Mouse (Mus musculus) forebrain, embryonic 12.5 days (tissue): ENCODE measurements around the gene Capn2. TPM values are rescaled to one million over a fixed set of nuclear protein-coding genes. Genes with fewer than 3 reads are reported as not detected.

ENCODE experiments used
- ATAC-seq: fragments of 200-750 bp; cut with Nextera tagmentation; 2 replicates; pipeline ENCODE4 v1.8.0; 2017; ENCODE audit warnings: moderate TSS enrichment; ENCODE audit not compliant: low FRiP score
- H3K27ac ChIP-seq: fragments of 300-500 bp; sonication (generic); 2 replicates; pipeline ENCODE4 v1.5.1; 2016; ENCODE audit warnings: mild to moderate bottlenecking
- H3K27me3 ChIP-seq: fragments of 300-500 bp; sonication (generic); 2 replicates; pipeline ENCODE4 v1.6.1; 2016; ENCODE audit warnings: mild to moderate bottlenecking
- H3K36me3 ChIP-seq: fragments of 300-500 bp; sonication (generic); replicated peaks from 2 replicates; pipeline ENCODE4 v1.6.1; 2016; ENCODE audit warnings: mild to moderate bottlenecking
- H3K4me1 ChIP-seq: fragments of 300-500 bp; sonication (generic); 2 replicates; pipeline ENCODE4 v1.6.1; 2016
- H3K4me2 ChIP-seq: fragments of 300-500 bp; sonication (generic); 2 replicates; pipeline ENCODE4 v1.6.1; 2016; ENCODE audit warnings: mild to moderate bottlenecking, moderate library complexity
- H3K4me3 ChIP-seq: fragments of 300-500 bp; sonication (generic); replicated peaks from 2 replicates; pipeline ENCODE4 v1.5.1; 2016; ENCODE audit warnings: mild to moderate bottlenecking
- H3K9ac ChIP-seq: fragments of 300-500 bp; sonication (generic); 2 replicates; pipeline ENCODE4 v1.6.1; 2016; ENCODE audit warnings: mild to moderate bottlenecking
- H3K9me3 ChIP-seq: fragments of 300-500 bp; sonication (generic); 2 replicates; pipeline ENCODE4 v1.6.1; 2016
- WGBS: fragments of 180-500 bp; shearing (Covaris S2); methylation state at CpG from one replicate; pipeline ENCODE4 v1.1.7; 2016; 5-methylcytosine and 5-hydroxymethylcytosine counted together
- polyA plus RNA-seq: library from polyadenylated mRNA; unstranded; fragments of >200 nt; fragmentation: Nextera tagmentation; extraction: Ambion mirVana; gene quantifications from 2 replicates; pipeline ENCODE4 v1.2.1, GENCODE M21; 2016

Gene Capn2
- polyA plus RNA-seq, 1 experiment from 2014 or later: 95.6 TPM

GRCm38 (mm10) chr1:182494285-182495145 lies 22.9 kb downstream of the Capn2 start:
- Histone ChIP-seq H3K27me3 (no peaks in the 10 kb centered on the region), H3K9ac (no peak overlapping the region), H3K4me1 (peaks cover 22% of the 10 kb centered on the region), H3K36me3 (0 out of 2 replicates have a peak, but pooled peaks cover 13% of the 10 kb centered on the region), H3K4me2 (no peak overlapping the region), H3K4me3 (no peak overlapping the region), H3K27ac (no peak overlapping the region), H3K9me3 (no peaks in the 10 kb centered on the region)
- ATAC-seq: no peak
- 77% methylated on average over 17 of the region's 17 CpGs for WGBS

- Histone ChIP-seq H3K9me3 (no peaks in the 10 kb centered on the region), H3K27me3 (no peaks in the 10 kb centered on the region), H3K4me2 (no peak overlapping the region), H3K36me3 (peaks cover 26% of the 10 kb centered on the region), H3K4me3 (no peak overlapping the region), H3K27ac (no peak overlapping the region), H3K4me1 (peaks cover 22% of the 10 kb centered on the region), H3K9ac (no peak overlapping the region)
- ATAC-seq: no peak
- WGBS: 84% methylated on average over 6 of the region's 6 CpGs
These were observed 25.6 kb downstream of the Capn2 start for GRCm38 (mm10) chr1:182491839-182492238.

- Histone ChIP-seq H3K27me3 (no peaks in the 10 kb centered on the region), H3K27ac (no peak overlapping the region), H3K4me1 (peaks cover 22% of the 10 kb centered on the region), H3K4me2 (peak overlapping the region; percentile 56; the same call in 1 of the 2 replicates), H3K9me3 (no peaks in the 10 kb centered on the region), H3K4me3 (no peak overlapping the region), H3K9ac (no peak overlapping the region), H3K36me3 (peaks cover 36% of the 10 kb centered on the region)
- ATAC-seq: no peak
- WGBS: 77% methylated on average over 7 of the region's 7 CpGs
These were observed 26.8 kb downstream of the Capn2 start for GRCm38 (mm10) chr1:182490568-182490967.

GRCm38 (mm10) chr1:182489803-182490452 lies 27.5 kb downstream of the Capn2 start:
- H3K4me1 ChIP-seq: peaks cover 22% of the 10 kb centered on the region
- H3K9ac ChIP-seq: no peak overlapping the region
- H3K27ac ChIP-seq: no peak overlapping the region
- WGBS: 13% methylated on average over 21 of the region's 21 CpGs
- H3K36me3 ChIP-seq: peaks cover 43% of the 10 kb centered on the region
- no peaks in the 10 kb centered on the region for H3K9me3 ChIP-seq
- H3K4me3 ChIP-seq: peak overlapping the region; percentile 28
- ATAC-seq: peak; percentile 94
- peak overlapping the region; percentile 56 for H3K4me2 ChIP-seq
- H3K27me3 ChIP-seq: no peaks in the 10 kb centered on the region

- no peak overlapping the region for H3K4me3 ChIP-seq
- no peaks in the 10 kb centered on the region for H3K27me3 ChIP-seq
- H3K36me3 ChIP-seq: peaks cover 47% of the 10 kb centered on the region
- H3K9ac ChIP-seq: no peak overlapping the region
- 95% methylated on average over 10 of the region's 10 CpGs for WGBS
- no peak overlapping the region for H3K27ac ChIP-seq
- H3K9me3 ChIP-seq: no peaks in the 10 kb centered on the region
- H3K4me2 ChIP-seq: no peak overlapping the region
- ATAC-seq: no peak
- peaks cover 12% of the 10 kb centered on the region; the same call in 1 of the 2 replicates for H3K4me1 ChIP-seq
These were observed 28.9 kb downstream of the Capn2 start for GRCm38 (mm10) chr1:182488503-182488902.

DNA sequence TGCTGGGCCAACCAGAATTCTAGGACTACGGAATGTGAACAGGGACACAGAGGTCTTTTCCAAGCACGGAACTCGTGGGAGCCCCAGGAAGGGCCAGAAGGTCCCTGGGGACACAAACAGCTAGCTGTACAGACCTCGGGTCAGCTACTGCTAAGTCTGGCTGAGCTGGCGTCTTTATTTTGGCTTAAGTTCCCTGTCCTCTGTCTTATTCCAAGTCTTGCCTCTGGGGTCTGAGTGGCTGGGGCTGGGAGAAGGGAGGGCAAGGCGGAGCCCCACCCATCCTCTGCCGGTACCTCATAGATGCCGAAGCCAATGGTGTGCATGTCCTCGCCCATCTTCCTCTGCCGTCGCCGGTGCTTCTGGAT lies 33.5 kb downstream of the Capn2 start:
- Histone ChIP-seq H3K27me3 (no peaks in the 10 kb centered on the region), H3K9me3 (no peaks in the 10 kb centered on the region), H3K27ac (no peak overlapping the region), H3K4me3 (no peak overlapping the region), H3K4me1 (no peaks in the 10 kb centered on the region), H3K4me2 (no peak overlapping the region), H3K9ac (no peak overlapping the region), H3K36me3 (peaks cover 66% of the 10 kb centered on the region)
- ATAC-seq: no peak
- 92% methylated on average over 12 of the region's 12 CpGs for WGBS

- Histone ChIP-seq H3K4me3 (no peak overlapping the region), H3K4me1 (no peaks in the 10 kb centered on the region), H3K36me3 (peaks cover 68% of the 10 kb centered on the region), H3K27me3 (no peaks in the 10 kb centered on the region), H3K4me2 (no peak overlapping the region), H3K9me3 (no peaks in the 10 kb centered on the region), H3K27ac (no peak overlapping the region), H3K9ac (no peak overlapping the region)
- 91% methylated on average over 14 of the region's 14 CpGs for WGBS
- ATAC-seq: no peak
These were observed 34.2 kb downstream of the Capn2 start for GRCm38 (mm10) chr1:182482991-182483909.

- Histone ChIP-seq H3K36me3 (peaks cover 71% of the 10 kb centered on the region), H3K27ac (no peak overlapping the region), H3K9ac (no peak overlapping the region), H3K4me2 (no peak overlapping the region), H3K4me1 (no peaks in the 10 kb centered on the region), H3K4me3 (no peak overlapping the region), H3K27me3 (no peaks in the 10 kb centered on the region), H3K9me3 (no peaks in the 10 kb centered on the region)
- ATAC-seq: no peak
- WGBS: 90% methylated on average over 10 of the region's 10 CpGs
These were observed 35.6 kb downstream of the Capn2 start for GRCm38 (mm10) chr1:182481646-182482295.

DNA sequence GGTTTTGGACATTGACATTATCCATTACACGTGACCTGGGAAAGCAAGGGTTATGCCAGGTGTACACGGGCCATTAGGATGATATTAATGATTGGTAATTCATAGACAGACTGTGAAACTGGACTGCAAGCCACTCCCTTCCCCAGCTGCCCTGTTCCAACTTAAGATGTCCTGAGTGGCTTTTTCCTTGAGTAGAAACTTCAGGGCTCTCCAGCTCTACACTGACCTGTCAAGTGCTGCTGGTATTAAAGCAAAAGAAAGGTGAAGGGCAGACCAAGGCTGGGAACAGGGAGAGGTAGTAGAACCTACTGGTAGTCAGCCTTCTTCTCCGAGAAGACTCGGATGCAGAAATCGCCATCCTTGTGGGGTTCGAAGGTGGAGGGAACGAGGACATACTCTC lies 36.3 kb downstream of the Capn2 start:
- Histone ChIP-seq H3K9ac (no peak overlapping the region), H3K27ac (no peak overlapping the region), H3K4me2 (no peak overlapping the region), H3K27me3 (no peaks in the 10 kb centered on the region), H3K4me3 (no peak overlapping the region), H3K4me1 (no peaks in the 10 kb centered on the region), H3K9me3 (no peaks in the 10 kb centered on the region), H3K36me3 (peaks cover 68% of the 10 kb centered on the region)
- no peak for ATAC-seq
- WGBS: 94% methylated on average over 7 of the region's 7 CpGs

DNA sequence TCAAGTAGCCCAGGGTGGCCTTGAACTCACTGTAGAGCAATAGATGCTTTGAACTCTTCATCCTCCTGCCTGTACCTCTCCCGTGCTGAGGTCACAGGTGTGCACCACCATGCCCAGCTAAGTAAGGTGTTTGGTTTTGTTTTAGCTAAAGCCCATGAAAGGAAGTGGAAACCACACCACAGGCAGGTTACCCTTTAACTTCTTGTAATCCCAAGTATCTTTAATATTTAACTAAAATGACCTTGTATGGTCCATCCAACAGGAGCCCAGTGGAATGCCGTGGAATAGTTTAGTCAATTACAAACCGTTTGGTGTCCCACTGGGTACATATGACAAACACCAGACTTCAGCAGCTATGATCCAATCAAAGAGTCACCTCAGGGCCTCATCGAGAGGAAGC lies 38.5 kb downstream of the Capn2 start:
- Histone ChIP-seq H3K27me3 (no peaks in the 10 kb centered on the region), H3K4me3 (no peak overlapping the region), H3K4me2 (no peak overlapping the region), H3K4me1 (no peaks in the 10 kb centered on the region), H3K9ac (no peak overlapping the region), H3K36me3 (peaks cover 72% of the 10 kb centered on the region), H3K27ac (no peak overlapping the region), H3K9me3 (no peaks in the 10 kb centered on the region)
- WGBS: 88% methylated on average over 4 of the region's 4 CpGs
- no peak for ATAC-seq

- WGBS: 81% methylated on average over 5 of the region's 5 CpGs
- Histone ChIP-seq H3K9me3 (no peaks in the 10 kb centered on the region), H3K4me2 (no peak overlapping the region), H3K27ac (no peak overlapping the region), H3K4me1 (no peaks in the 10 kb centered on the region), H3K9ac (no peak overlapping the region), H3K27me3 (no peaks in the 10 kb centered on the region), H3K4me3 (no peak overlapping the region), H3K36me3 (peaks cover 78% of the 10 kb centered on the region)
- no peak for ATAC-seq
These were observed 42.2 kb downstream of the Capn2 start for GRCm38 (mm10) chr1:182475005-182475796.
